Mouse (Mus musculus) testis, adult 2 months (tissue): Measurements from ENCODE around the gene Ltb4r1. TPM values are rescaled to one million over a fixed set of nuclear protein-coding genes. Genes with fewer than 3 reads are reported as not detected.

ENCODE experiments used
- H3K27ac ChIP-seq: fragments of 200-500 bp; 2 replicates; pipeline ENCODE4 v1.5.1; 2012; ENCODE audit warnings: low read depth, low read length; ENCODE audit not compliant: control insufficient read depth, insufficient read depth
- H3K27me3 ChIP-seq: fragments of 200-500 bp; 2 replicates; pipeline ENCODE4 v1.6.1; 2012; ENCODE audit warnings: mild to moderate bottlenecking, low read length, moderate library complexity; ENCODE audit not compliant: control insufficient read depth, insufficient read depth
- H3K36me3 ChIP-seq: fragments of 200-500 bp; 2 replicates; pipeline ENCODE4 v1.6.1; 2012; ENCODE audit warnings: mild to moderate bottlenecking, low read length; ENCODE audit not compliant: control insufficient read depth, insufficient read depth
- H3K4me1 ChIP-seq: fragments of 200-500 bp; 2 replicates; pipeline ENCODE4 v1.6.1; 2012; ENCODE audit warnings: low read length; ENCODE audit not compliant: control insufficient read depth, insufficient read depth
- H3K4me3 ChIP-seq: fragments of 200-500 bp; 2 replicates; pipeline ENCODE4 v1.5.1; 2012; ENCODE audit warnings: low read depth, mild to moderate bottlenecking, low read length, moderate library complexity, mixed read lengths; ENCODE audit not compliant: control insufficient read depth
- CTCF ChIP-seq: fragments of 200-500 bp; IDR thresholded peaks from 2 replicates; pipeline ENCODE4 v1.5.1; 2012; ENCODE audit warnings: low read depth, mild to moderate bottlenecking, inconsistent platforms, low read length, moderate library complexity; ENCODE audit not compliant: control insufficient read depth, insufficient read depth, insufficient replicate concordance
- POLR2A ChIP-seq: fragments of 200-500 bp; IDR thresholded peaks from 2 replicates; pipeline ENCODE4 v1.6.1; 2012; ENCODE audit warnings: low read depth, mild to moderate bottlenecking, inconsistent platforms, low read length, moderate library complexity; ENCODE audit not compliant: control insufficient read depth
- polyA plus RNA-seq: library from polyadenylated mRNA; depleted of rRNA; stranded (reverse); fragments of >200 nt; gene quantifications from 2 replicates; pipeline ENCODE4 v1.2.3, GENCODE M21; 2012

Gene Ltb4r1
- polyA plus RNA-seq, 1 experiment: 0.11 TPM

GRCm38 (mm10) chr14:55733889-55734288 is 31.9 kb upstream of the Ltb4r1 start:
- H3K36me3 ChIP-seq: no peaks in the 10 kb centered on the region
- no peak overlapping the region for H3K27ac ChIP-seq
- H3K27me3 ChIP-seq: no peaks in the 10 kb centered on the region
- H3K4me1 ChIP-seq: peaks cover 11% of the 10 kb centered on the region
- no peak for TF ChIP-seq CTCF
- TF ChIP-seq POLR2A: no peak
- H3K4me3 ChIP-seq: peak overlapping the region; percentile 50

- no peaks in the 10 kb centered on the region for H3K36me3 ChIP-seq
- peaks cover 11% of the 10 kb centered on the region for H3K4me1 ChIP-seq
- no peaks in the 10 kb centered on the region for H3K27me3 ChIP-seq
- TF ChIP-seq POLR2A (no peak), CTCF (no peak)
- no peak overlapping the region for H3K4me3 ChIP-seq
- H3K27ac ChIP-seq: no peak overlapping the region
Observed at GRCm38 (mm10) chr14:55734869-55735268, 30.9 kb upstream of the Ltb4r1 start.

DNA sequence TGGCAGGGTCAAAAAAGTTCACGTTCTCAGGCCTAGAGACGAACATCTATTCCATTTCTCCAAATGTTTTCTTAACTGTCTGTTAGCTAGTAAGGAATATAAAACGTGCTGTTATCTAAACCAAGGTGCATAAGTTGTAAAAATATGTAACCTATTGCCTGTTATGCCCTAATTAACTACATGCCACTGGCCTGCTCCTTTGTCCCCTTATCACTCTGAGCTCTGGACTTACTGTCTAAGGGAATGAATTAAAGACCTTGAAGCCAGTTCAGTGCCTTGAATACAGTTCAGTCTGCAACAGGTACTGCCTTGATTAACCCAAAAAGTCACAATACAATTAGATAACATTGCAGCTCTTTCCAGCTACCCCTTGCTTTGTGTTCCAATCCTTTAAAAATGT is 30.4 kb upstream of the Ltb4r1 start:
- H3K4me3 ChIP-seq: no peak overlapping the region
- H3K27ac ChIP-seq: no peak overlapping the region
- H3K27me3 ChIP-seq: no peaks in the 10 kb centered on the region
- peaks cover 9% of the 10 kb centered on the region for H3K4me1 ChIP-seq
- no peak for TF ChIP-seq CTCF
- no peak for TF ChIP-seq POLR2A
- no peaks in the 10 kb centered on the region for H3K36me3 ChIP-seq

- TF ChIP-seq POLR2A (no peak), CTCF (no peak)
- Histone ChIP-seq H3K4me1 (peaks cover 9% of the 10 kb centered on the region), H3K27ac (no peak overlapping the region), H3K4me3 (no peak overlapping the region), H3K27me3 (no peaks in the 10 kb centered on the region), H3K36me3 (no peaks in the 10 kb centered on the region)
Observed at GRCm38 (mm10) chr14:55735758-55736157, 30.0 kb upstream of the Ltb4r1 start.

GRCm38 (mm10) chr14:55737086-55737687 is 28.6 kb upstream of the Ltb4r1 start:
- no peak overlapping the region for H3K27ac ChIP-seq
- peaks cover 9% of the 10 kb centered on the region for H3K4me1 ChIP-seq
- TF ChIP-seq POLR2A (no peak), CTCF (no peak)
- no peaks in the 10 kb centered on the region for H3K36me3 ChIP-seq
- no peak overlapping the region for H3K4me3 ChIP-seq
- H3K27me3 ChIP-seq: no peaks in the 10 kb centered on the region

- Histone ChIP-seq H3K27me3 (no peaks in the 10 kb centered on the region), H3K4me1 (peaks cover 11% of the 10 kb centered on the region), H3K36me3 (no peaks in the 10 kb centered on the region; the same call in 1 of the 2 replicates), H3K4me3 (no peak overlapping the region), H3K27ac (no peak overlapping the region)
- TF ChIP-seq CTCF: peak; percentile 94; the same call in 1 of the 2 replicates
- TF ChIP-seq POLR2A: no peak
Observed at GRCm38 (mm10) chr14:55743711-55744110, 22.1 kb upstream of the Ltb4r1 start.

DNA sequence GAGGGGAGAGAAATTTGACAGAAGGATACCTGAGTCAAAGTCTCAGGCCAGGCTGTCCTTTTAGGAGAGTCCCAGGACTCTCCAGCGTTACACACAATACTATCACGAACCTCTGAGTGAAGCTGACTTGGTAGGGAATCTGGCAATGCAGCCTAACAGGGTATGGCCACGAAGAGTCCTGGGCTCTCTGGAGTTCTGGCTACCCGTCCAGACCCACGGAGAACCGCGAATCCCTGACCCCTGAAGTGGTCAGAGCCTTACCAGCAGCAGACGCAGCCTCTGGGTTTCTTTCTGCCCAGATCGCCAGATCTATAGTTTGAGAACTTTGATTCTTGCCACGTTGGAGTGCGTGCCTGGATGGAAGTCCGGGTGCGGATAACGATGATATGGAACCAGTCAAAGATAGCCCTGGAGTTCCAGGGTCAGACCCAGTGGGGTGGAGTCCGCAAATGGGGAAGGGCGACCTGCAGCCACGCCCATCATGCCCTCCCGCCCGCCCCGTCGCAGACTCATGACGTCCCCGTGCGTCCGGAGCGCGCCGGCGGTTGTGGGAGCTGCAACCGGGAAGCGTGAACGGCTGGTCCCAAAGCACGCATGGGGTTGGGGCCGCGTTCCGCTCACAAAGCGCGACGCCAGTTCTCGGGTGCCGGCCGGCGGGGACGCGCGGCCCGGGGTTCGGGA is 20.4 kb upstream of the Ltb4r1 start, which contains the start of the genes Dhrs1 and Nop9:
Gene Dhrs1, minus strand, starts transcription at position 511 of the 681 bp plus-strand sequence.
Gene Nop9, plus strand, starts transcription at position 514 of the 681 bp plus-strand sequence.
- Histone ChIP-seq H3K27ac (peak within 1 kb of the TSS; percentile 86), H3K27me3 (no peaks in the 10 kb centered on the region), H3K4me3 (peak within 1 kb of the TSS; percentile 96), H3K36me3 (no peaks in the 10 kb centered on the region; the same call in 1 of the 2 replicates), H3K4me1 (peaks cover 11% of the 10 kb centered on the region)
- TF ChIP-seq CTCF (no peak), POLR2A (peak; percentile 56; the same call in 1 of the 2 replicates)
